Mouse (Mus musculus) stomach, embryonic 15.5 days (tissue): ENCODE data around the gene Kcnip4. TPM values are rescaled to one million over a fixed set of nuclear protein-coding genes. Genes with fewer than 3 reads are reported as not detected.

Source experiments
- ATAC-seq: fragments of 200-750 bp; cut with Nextera tagmentation; 2 replicates; pipeline ENCODE4 v1.8.0; 2017; ENCODE audit warnings: low read depth, moderate number of reproducible peaks, moderate TSS enrichment; ENCODE audit not compliant: insufficient read depth, low FRiP score
- H3K27ac ChIP-seq: fragments of 300-500 bp; sonication (generic); 2 replicates; pipeline ENCODE4 v1.5.1; 2015; ENCODE audit warnings: mild to moderate bottlenecking, inconsistent platforms
- H3K27me3 ChIP-seq: fragments of 300-500 bp; sonication (generic); replicated peaks from 2 replicates; pipeline ENCODE4 v1.6.1; 2015; ENCODE audit warnings: inconsistent platforms
- H3K36me3 ChIP-seq: fragments of 300-500 bp; sonication (generic); 2 replicates; pipeline ENCODE4 v1.6.1; 2015; ENCODE audit warnings: inconsistent platforms
- H3K4me1 ChIP-seq: fragments of 300-500 bp; sonication (generic); 2 replicates; pipeline ENCODE4 v1.6.1; 2015; ENCODE audit warnings: inconsistent platforms
- H3K4me2 ChIP-seq: fragments of 300-500 bp; sonication (generic); 2 replicates; pipeline ENCODE4 v1.6.1; 2015; ENCODE audit warnings: mild to moderate bottlenecking, inconsistent platforms
- H3K4me3 ChIP-seq: fragments of 300-500 bp; sonication (generic); replicated peaks from 2 replicates; pipeline ENCODE4 v1.5.1; 2015; ENCODE audit warnings: inconsistent platforms
- H3K9ac ChIP-seq: fragments of 300-500 bp; sonication (generic); 2 replicates; pipeline ENCODE4 v1.6.1; 2015; ENCODE audit warnings: inconsistent platforms
- H3K9me3 ChIP-seq: fragments of 300-500 bp; sonication (generic); 2 replicates; pipeline ENCODE4 v1.6.1; 2016; ENCODE audit warnings: inconsistent platforms
- WGBS: fragments of 180-500 bp; shearing (Covaris S2); methylation state at CpG from one replicate; pipeline ENCODE4 v1.1.7; 2015; 5-methylcytosine and 5-hydroxymethylcytosine counted together
- polyA plus RNA-seq: library from polyadenylated mRNA; unstranded; fragments of >200 nt; fragmentation: Nextera tagmentation; extraction: Ambion mirVana; gene quantifications from 2 replicates; pipeline ENCODE4 v1.2.1, GENCODE M21; 2015

Gene Kcnip4
- polyA plus RNA-seq, 1 experiment from 2014 or later = 3.2 TPM

DNA sequence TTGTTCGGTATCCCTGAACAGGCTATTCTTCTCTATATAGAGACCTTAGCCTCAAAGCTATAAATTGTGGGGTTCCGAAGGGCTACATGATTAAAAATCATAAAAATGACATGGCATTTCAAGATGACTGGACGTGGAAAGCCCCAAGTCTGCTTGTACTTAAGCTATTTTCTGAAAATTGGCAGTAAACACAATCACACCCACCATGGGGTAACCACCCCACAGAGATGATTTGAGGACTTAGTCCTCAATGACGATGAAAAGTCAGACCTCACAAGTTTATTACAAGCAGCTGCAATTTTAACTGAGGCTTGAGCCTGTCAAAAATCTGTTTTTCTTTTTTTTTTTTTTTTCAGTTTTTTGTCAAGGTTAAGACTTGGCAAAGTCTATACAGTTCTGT is 527.3 kb downstream of the Kcnip4 start:
- Histone ChIP-seq H3K4me1 (no peaks in the 10 kb centered on the region), H3K27me3 (no peaks in the 10 kb centered on the region), H3K4me3 (no peak overlapping the region), H3K27ac (no peak overlapping the region), H3K9ac (no peak overlapping the region), H3K36me3 (no peaks in the 10 kb centered on the region), H3K4me2 (no peak overlapping the region), H3K9me3 (no peaks in the 10 kb centered on the region)
- WGBS = 71% methylated on average over 4 of the region's 4 CpGs
- ATAC-seq = no peak

DNA sequence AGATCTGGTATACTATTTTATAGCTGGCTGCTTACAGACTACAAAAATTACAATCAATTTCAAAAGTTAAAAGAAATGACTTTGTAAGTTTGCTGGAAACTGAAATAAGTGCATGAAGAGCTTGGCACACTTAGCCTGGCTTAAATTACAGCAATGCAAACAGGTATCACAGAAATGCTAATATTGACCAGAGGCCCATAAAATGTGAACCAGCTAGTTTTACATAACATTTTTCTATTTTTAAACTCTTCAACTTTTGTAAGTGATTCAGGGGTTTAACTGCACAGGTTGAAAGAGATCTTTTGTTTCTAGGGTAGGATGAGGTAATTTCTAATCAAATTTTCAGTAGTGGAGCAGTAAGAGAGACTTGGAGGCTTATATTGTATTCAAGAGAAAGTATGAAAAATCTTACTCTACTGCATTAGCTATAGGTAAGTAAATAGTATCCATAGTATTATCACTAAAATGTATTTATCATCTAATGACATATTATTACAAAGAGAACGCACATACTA is 535.5 kb downstream of the Kcnip4 start:
- H3K36me3 ChIP-seq = no peaks in the 10 kb centered on the region

DNA sequence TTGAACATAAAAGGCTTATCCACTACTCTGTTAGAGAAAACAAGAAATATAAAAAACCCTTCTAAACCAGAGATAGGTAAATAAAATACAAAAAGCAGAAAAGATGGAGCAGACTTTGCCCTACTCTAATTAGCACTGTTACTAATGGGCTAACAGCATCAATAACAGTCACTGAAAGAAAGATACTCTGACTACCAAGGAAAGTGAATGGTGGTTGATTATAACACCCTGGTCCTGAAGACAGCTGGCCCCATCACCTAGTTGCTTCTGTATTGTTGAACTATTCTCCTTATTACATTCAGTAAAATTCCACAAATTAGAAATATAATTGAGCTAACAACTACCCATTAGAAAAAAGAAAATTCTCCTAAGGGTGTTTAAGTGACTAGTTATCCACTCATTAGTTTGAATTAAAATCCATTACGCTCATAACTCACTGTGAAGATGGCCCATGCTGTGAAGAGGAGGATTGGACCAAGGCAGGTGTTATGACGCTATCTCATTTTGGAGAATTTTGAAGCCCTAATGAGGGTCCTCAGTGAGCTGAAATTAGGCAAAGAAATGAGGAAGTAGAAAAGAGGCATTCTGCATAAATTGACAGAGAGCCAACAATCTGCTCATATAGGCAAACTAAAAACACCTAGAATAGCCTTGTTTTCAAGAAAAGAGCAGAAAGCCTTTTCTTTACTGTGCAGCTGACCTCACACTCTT is 582.2 kb downstream of the Kcnip4 start:
- whole genome bisulfite sequencing = 93% methylated on average over 2 of the region's 2 CpGs
- H3K4me1 ChIP-seq = no peaks in the 10 kb centered on the region

More for the DNA sequence above, 535.5 kb downstream of the Kcnip4 start:
- Histone ChIP-seq H3K27me3 (no peaks in the 10 kb centered on the region), H3K27ac (no peak overlapping the region), H3K4me1 (no peaks in the 10 kb centered on the region), H3K9me3 (no peaks in the 10 kb centered on the region), H3K4me2 (no peak overlapping the region), H3K4me3 (no peak overlapping the region), H3K9ac (no peak overlapping the region)
- ATAC-seq = no peak
- 60% methylated on average over 1 of the region's 1 CpGs for WGBS

DNA sequence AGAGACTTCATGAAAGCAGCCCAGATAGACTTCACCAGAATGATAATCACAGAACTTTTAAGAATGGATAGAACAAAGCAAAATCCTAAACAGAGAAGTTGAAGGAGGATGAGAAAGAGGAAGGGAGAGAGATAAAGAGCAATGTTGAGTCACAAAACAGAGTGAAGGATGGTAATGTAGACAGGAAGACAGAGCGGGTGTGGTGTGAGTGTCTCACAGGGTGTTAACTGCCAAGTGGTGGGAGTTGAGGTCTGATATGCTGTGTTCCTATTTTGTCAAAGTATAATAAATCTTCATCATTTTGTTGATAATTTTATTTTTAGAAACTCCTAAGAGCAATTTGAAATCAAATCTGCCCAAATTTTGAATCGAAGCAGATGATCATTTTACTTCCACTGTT is 592.8 kb downstream of the Kcnip4 start:
- no peak overlapping the region for H3K4me2 ChIP-seq
- H3K36me3 ChIP-seq = no peaks in the 10 kb centered on the region
- no peak overlapping the region for H3K27ac ChIP-seq
- no peaks in the 10 kb centered on the region for H3K4me1 ChIP-seq
- no peaks in the 10 kb centered on the region for H3K27me3 ChIP-seq
- no peak overlapping the region for H3K9ac ChIP-seq
- 69% methylated on average over 2 of the region's 2 CpGs for whole genome bisulfite sequencing
- H3K9me3 ChIP-seq = no peaks in the 10 kb centered on the region
- ATAC-seq = no peak
- no peak overlapping the region for H3K4me3 ChIP-seq

More for the DNA sequence above, 582.2 kb downstream of the Kcnip4 start:
- H3K36me3 ChIP-seq = no peaks in the 10 kb centered on the region
- H3K27ac ChIP-seq = no peak overlapping the region
- no peak overlapping the region for H3K4me2 ChIP-seq
- H3K9me3 ChIP-seq = no peaks in the 10 kb centered on the region
- H3K27me3 ChIP-seq = no peaks in the 10 kb centered on the region
- H3K4me3 ChIP-seq = no peak overlapping the region
- no peak for ATAC-seq
- no peak overlapping the region for H3K9ac ChIP-seq

DNA sequence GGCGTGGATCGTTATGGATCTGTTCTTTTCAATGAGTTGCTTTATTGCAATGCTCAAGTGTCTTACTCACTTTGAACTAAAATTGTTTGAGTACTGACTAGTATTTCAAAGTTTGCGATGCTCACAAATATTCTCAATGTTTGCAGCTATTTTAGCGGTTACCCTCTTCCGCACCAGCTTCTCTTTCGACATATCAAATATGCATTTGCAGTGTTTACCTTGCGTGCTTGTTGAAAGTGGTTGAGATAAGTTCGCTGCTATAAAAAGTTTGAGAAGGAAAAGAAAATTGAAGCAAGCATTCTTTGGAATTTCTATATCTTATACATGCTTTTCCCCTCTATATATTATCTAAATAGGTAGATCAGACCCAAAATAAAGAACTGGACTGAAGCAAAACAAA is 634.5 kb downstream of the Kcnip4 start:
- H3K9me3 ChIP-seq = no peaks in the 10 kb centered on the region
- ATAC-seq = no peak

DNA sequence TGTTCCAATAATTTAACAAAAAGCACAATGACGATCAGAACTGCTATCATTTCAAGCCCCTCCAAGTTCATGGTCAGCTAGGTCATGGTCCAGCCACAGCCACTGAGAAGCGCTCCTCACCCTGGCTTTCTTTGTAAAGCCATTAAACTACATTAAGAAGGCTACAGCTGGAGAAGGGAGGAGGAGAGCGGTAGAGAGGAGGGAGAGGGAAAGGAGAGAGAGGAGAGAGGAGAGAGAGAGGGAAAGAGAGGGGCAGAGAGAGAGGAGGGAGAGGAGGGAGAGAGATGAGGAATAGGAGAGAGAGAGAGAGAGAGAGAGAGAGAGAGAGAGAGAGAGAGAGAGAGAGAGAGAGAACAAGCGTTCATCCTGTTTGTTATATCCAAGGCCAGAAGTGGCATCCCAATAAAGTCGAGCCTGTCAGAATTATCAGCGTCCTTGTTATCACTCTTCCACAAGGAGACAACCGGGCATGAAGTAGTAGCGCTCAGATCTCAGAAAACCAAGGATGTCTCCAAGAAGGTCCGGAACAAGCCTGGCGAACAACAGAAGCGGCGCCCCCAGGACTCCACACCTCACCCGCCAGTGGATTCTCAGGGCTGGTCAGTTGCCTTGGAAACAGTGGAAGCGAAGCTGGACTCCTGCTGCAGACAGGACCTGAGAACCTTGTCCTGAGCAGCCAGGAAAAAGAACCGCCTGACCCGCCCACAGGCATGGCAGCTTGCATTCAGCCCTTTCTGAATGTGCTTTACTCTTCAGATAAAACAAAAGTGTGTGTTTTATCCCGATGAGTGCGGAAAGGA is 635.1 kb downstream of the Kcnip4 start:
- WGBS = 10% methylated on average over 17 of the region's 18 CpGs
- H3K27ac ChIP-seq = no peak overlapping the region
- no peaks in the 10 kb centered on the region for H3K27me3 ChIP-seq
- no peaks in the 10 kb centered on the region for H3K4me1 ChIP-seq
- peak overlapping the region; percentile 62 for H3K4me2 ChIP-seq
- H3K9me3 ChIP-seq = no peaks in the 10 kb centered on the region
- ATAC-seq = peak; percentile 27; the same call in 1 of the 2 replicates
- H3K4me3 ChIP-seq = peak overlapping the region; percentile 31
- no peaks in the 10 kb centered on the region for H3K36me3 ChIP-seq
- no peak overlapping the region for H3K9ac ChIP-seq

More for the DNA sequence above, 634.5 kb downstream of the Kcnip4 start:
- H3K36me3 ChIP-seq = no peaks in the 10 kb centered on the region
- H3K4me2 ChIP-seq = peak overlapping the region; percentile 62
- H3K4me3 ChIP-seq = peak overlapping the region; percentile 31
- no peaks in the 10 kb centered on the region for H3K27me3 ChIP-seq
- no peaks in the 10 kb centered on the region for H3K4me1 ChIP-seq
- H3K27ac ChIP-seq = no peak overlapping the region
- WGBS = 48% methylated on average over 8 of the region's 8 CpGs
- no peak overlapping the region for H3K9ac ChIP-seq

DNA sequence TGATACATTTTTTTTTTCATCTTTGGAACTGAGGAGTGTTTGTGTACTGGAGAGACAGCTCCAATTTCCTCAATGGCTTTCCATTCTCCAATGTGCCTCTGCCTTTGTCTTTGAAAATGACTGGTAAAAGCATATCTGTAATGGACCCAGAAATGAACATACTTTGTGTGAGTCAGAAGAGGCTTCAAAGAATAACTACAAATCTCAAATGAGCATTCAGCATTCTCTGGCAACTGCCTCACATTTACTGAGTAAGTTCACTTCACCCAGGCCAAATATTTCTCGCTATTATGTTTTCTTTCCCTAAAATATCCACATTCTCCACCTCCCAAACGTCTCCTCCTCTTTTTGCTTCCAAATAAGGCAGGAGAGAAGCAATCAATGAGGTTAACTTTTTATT is 646.6 kb downstream of the Kcnip4 start:
- Histone ChIP-seq H3K4me2 (no peak overlapping the region), H3K36me3 (no peaks in the 10 kb centered on the region), H3K9ac (no peak overlapping the region), H3K27ac (no peak overlapping the region), H3K9me3 (no peaks in the 10 kb centered on the region), H3K4me1 (no peaks in the 10 kb centered on the region), H3K27me3 (no peaks in the 10 kb centered on the region), H3K4me3 (no peak overlapping the region)
- 54% methylated on average over 2 of the region's 2 CpGs for WGBS
- no peak for ATAC-seq

DNA sequence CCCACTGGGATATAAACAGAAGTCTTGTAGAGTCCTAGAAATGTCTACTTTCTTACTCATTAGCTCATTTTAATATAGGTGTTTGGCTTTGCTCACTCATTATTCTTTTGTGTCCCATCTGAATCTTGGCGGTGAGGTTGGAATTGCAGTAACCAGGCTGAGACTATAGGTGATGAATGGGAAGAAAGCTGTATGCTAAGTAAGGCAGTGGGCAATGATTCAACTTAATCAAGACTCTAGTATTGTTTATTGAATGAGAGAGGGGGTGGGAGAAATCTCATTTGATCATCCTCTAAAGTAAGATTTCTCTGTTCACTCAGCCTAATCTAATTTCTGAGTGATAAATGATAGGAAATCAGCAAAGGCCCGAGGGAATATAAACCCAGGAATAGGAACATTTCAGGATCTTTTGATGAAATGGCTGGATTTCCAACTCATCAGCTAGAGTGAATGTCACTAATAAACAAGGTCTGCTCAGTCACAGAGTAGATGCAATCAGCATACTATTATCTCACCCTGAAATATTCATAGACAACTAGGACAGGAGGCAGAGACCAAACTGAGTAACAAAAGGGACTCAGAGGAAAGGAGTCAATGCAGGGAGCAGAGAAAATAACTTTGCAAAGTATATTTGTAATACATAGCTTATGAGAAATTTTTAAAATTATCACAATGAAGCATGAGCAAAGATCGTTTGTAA is 660.3 kb downstream of the Kcnip4 start:
- 48% methylated on average over 3 of the region's 3 CpGs for WGBS
- ATAC-seq = no peak
- Histone ChIP-seq H3K9ac (no peak overlapping the region), H3K27ac (no peak overlapping the region), H3K4me2 (no peak overlapping the region), H3K36me3 (no peaks in the 10 kb centered on the region), H3K4me3 (no peak overlapping the region), H3K4me1 (no peaks in the 10 kb centered on the region), H3K9me3 (no peaks in the 10 kb centered on the region), H3K27me3 (no peaks in the 10 kb centered on the region)

DNA sequence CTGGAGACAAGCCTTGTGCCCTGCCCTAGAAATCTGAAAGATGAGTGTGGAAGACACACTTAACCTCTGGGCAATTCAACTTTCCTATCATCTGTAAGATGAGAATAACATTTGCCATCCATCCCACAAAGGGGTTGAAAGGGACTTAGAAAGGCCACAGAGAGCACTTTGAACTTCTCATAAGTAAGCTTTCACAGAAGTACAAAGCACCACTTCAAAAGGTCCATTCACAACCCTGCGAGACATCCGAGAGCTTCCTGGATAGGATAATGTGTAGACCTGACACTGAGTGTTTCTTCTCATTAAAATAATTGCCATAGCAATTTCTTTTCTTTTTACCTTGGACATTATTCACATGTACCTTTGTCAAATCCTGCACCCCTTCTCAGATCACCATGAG is 683.7 kb downstream of the Kcnip4 start:
- Histone ChIP-seq H3K27ac (no peak overlapping the region), H3K9me3 (no peaks in the 10 kb centered on the region), H3K9ac (no peak overlapping the region), H3K4me3 (no peak overlapping the region), H3K36me3 (no peaks in the 10 kb centered on the region), H3K4me1 (no peaks in the 10 kb centered on the region), H3K27me3 (no peaks in the 10 kb centered on the region), H3K4me2 (no peak overlapping the region)
- ATAC-seq = no peak
- WGBS = 43% methylated on average over 2 of the region's 2 CpGs

DNA sequence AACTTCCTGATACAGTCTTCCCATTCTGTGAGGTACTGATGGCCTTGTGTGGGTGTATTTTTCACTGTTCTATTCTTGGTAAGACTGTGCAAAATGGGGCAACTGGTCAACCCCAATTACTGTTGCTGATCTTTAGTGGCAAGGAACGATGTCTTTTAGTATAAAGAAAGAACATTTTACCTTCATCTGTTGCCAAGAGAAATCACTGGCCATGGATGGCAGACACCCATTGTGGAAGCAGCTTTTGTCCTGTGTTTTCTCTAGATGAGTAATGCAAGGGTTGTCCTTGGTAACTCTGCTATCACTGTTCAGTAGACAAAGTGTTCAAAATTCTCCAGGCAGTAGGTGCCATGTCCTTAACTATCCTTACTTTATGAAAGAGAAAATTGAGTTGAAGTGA is 729.2 kb downstream of the Kcnip4 start:
- Histone ChIP-seq H3K4me1 (no peaks in the 10 kb centered on the region), H3K27ac (no peak overlapping the region), H3K4me2 (no peak overlapping the region), H3K9me3 (no peaks in the 10 kb centered on the region), H3K27me3 (no peaks in the 10 kb centered on the region), H3K36me3 (no peaks in the 10 kb centered on the region), H3K9ac (no peak overlapping the region), H3K4me3 (no peak overlapping the region)
- WGBS = 68% methylated on average over 1 of the region's 1 CpGs
- ATAC-seq = no peak

DNA sequence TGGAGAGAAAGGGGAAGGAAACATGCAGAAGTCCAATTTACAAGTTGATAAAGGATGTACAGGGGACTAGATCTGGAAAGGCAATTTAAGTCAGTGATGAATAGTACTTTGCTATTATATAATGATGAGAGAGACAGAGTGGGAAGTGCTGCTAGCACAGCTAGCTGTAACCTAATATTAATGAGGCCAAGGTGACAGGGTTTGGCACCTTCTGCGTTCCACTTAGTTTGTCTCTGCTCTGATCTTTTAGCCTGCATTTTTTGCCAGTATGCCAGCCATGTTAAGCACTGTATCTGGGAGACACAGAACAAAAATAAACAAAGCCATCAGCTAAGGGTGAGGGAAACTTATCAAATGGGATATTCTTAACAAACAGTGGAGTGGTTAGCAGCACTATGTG is 745.3 kb downstream of the Kcnip4 start:
- Histone ChIP-seq H3K4me3 (no peak overlapping the region), H3K27ac (no peak overlapping the region), H3K4me1 (no peaks in the 10 kb centered on the region), H3K27me3 (no peaks in the 10 kb centered on the region), H3K36me3 (no peaks in the 10 kb centered on the region), H3K9me3 (no peaks in the 10 kb centered on the region), H3K4me2 (no peak overlapping the region), H3K9ac (no peak overlapping the region)
- 21% methylated on average over 1 of the region's 1 CpGs for WGBS
- ATAC-seq = no peak

DNA sequence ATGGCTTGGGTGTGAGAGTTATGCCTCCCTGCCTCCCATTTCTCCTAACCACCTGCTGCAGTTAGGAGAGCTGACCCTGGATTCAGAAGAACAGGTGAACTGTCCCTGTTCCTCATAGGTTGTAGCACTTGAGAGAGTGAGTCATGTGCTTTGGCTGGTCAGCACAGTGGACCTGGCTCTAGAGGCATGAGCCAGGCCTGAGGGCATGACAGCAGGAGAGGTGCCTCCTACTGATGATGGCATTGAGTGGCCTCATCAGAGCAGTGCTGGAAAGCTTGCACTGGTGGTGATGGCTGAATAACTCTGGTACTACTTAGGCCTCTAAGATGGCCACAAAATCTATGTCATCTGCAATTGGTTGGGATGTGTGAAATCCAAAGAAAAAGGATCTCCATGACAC is 776.1 kb downstream of the Kcnip4 start:
- no peaks in the 10 kb centered on the region for H3K27me3 ChIP-seq
- H3K4me1 ChIP-seq = no peaks in the 10 kb centered on the region
- H3K9ac ChIP-seq = no peak overlapping the region
- no peak for ATAC-seq
- no peak overlapping the region for H3K4me3 ChIP-seq
- H3K27ac ChIP-seq = no peak overlapping the region
- H3K36me3 ChIP-seq = no peaks in the 10 kb centered on the region
- H3K4me2 ChIP-seq = no peak overlapping the region
- H3K9me3 ChIP-seq = no peaks in the 10 kb centered on the region
